ENCODE assay signal across 8 mouse cellular contexts in the genomic region with DNA sequence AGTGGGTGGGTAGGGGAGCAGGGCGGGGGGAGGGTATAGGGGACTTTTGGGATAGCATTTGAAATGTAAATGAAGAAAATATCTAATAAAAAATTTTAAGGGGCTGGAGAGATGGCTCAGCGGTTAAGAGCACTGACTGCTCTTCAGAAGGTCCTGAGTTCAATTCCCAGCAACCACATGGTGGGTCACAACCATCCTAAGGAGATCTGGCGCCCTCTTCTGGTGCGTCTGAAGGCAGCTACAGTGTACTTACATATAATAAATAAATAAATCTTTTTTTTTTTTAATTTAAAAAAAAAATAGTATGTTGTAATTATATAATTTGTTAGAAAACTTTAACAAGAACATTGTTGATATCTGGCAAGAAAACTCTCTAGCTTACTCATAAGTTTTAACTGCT.
DNase-seq lines count a peak whose midpoint lies in the region; ATAC-seq and TF ChIP-seq lines count a peak whose summit lies in the region.
"Not testable (repeated sequence)": the region's sequence is repeated elsewhere in the genome, so short reads cannot be mapped to it uniquely, and the experiment has no call there.

No protein-coding gene starts in this region.

- H3K4me2 ChIP-seq in forebrain, postnatal 0 days (ENCODE audit: low read depth); liver, embryonic 14.5 days (ENCODE audit: low read depth): not testable (repeated sequence)

- not testable (repeated sequence) for TF ChIP-seq EP300 in liver, embryonic 14.5 days (IDR thresholded peaks at IDR 0.05; ENCODE audit: low read depth)

- not testable (repeated sequence) for TF ChIP-seq POLR2A in kidney, adult 2 months (IDR thresholded peaks at IDR 0.05; ENCODE audit: low read depth, low read length)

- peak; percentile 62 to 64 for DNase-seq in B cell, adult 2 months
- not testable (repeated sequence) for DNase-seq in Patski (ENCODE audit: low read depth, low spot score); forebrain, postnatal 0 days
- peak; percentile 48 for DNase-seq in brain, adult 2 months (ENCODE audit: low read depth, low spot score)
- peak; percentile 25 for DNase-seq in kidney, adult 2 months
- DNase-seq in liver, embryonic 14.5 days (ENCODE audit: low read depth in 3 of 3, low spot score in 3 of 3), result peak in 1 of 3 experiments; percentile 7
- peak; percentile 24 for DNase-seq in retina, postnatal 1 day
- DNase-seq in thymus, postnatal 36 days, result peak; percentile 38 to 39

- POLR2A ChIA-PET in Patski (lab: Charles Lee), result not testable (repeated sequence)

- H3K27me3 ChIP-seq in Patski; forebrain, postnatal 0 days (ENCODE audit: insufficient read depth, low read length); kidney, adult 2 months (replicated peaks; ENCODE audit: control insufficient read depth, insufficient read depth, low read length); liver, embryonic 14.5 days (ENCODE audit: control insufficient read depth, insufficient read depth, low read length): not testable (repeated sequence)

- peak; percentile 64 for TF ChIP-seq CTCF in Patski (IDR thresholded peaks at IDR 0.05)
- TF ChIP-seq CTCF in forebrain, postnatal 0 days (IDR thresholded peaks at IDR 0.05; ENCODE audit: low read depth), result 0 out of 2 replicates have a peak, but pooled peaks have one; percentile 16
- 0 out of 2 replicates have a peak, but pooled peaks have one; percentile 13 for TF ChIP-seq CTCF in kidney, adult 2 months (conservative IDR thresholded peaks at IDR 0.05; ENCODE audit: insufficient read depth, insufficient read length, low read depth, low read length)
- TF ChIP-seq CTCF in liver, embryonic 14.5 days (IDR thresholded peaks at IDR 0.05; ENCODE audit: low read depth), result peak; percentile 48; the same call in 1 of the 2 replicates

- not testable (repeated sequence) for H3K4me3 ChIP-seq in forebrain, postnatal 0 days (ENCODE audit: low read depth, low read length); kidney, adult 2 months (ENCODE audit: insufficient read depth, low read depth, low read length); liver, embryonic 14.5 days (ENCODE audit: insufficient read depth in 1 of 2, low read depth in 2 of 2, low read length in 2 of 2)

- H3K36me3 ChIP-seq in forebrain, postnatal 0 days (ENCODE audit: insufficient read depth); kidney, adult 2 months (ENCODE audit: control insufficient read depth, insufficient read depth, low read length); liver, embryonic 14.5 days (replicated peaks; ENCODE audit: control insufficient read depth, insufficient read depth, low read depth): not testable (repeated sequence)

- WGBS in forebrain, postnatal 0 days, result 77% methylated on average over 4 of the region's 4 CpGs
- WGBS in kidney, adult 2 months, result 88% methylated on average over 4 of the region's 4 CpGs
- WGBS in liver, embryonic 14.5 days (ENCODE audit: insufficient replicate concordance), result 66% methylated on average over 4 of the region's 4 CpGs

- not testable (repeated sequence) for H3K9ac ChIP-seq in forebrain, postnatal 0 days; liver, embryonic 14.5 days (replicated peaks)

- not testable (repeated sequence) for H3K4me1 ChIP-seq in forebrain, postnatal 0 days (ENCODE audit: insufficient read depth); kidney, adult 2 months (ENCODE audit: control insufficient read depth, insufficient read depth, low read length); liver, embryonic 14.5 days (replicated peaks; ENCODE audit: control insufficient read depth in 2 of 2, insufficient read depth in 2 of 2, low read length in 1 of 2)

- not testable (repeated sequence) for H3K9me3 ChIP-seq in forebrain, postnatal 0 days (ENCODE audit: low read length); liver, embryonic 14.5 days (ENCODE audit: control insufficient read depth, low read length)

- not testable (repeated sequence) for ATAC-seq in Patski; forebrain, postnatal 0 days; liver, embryonic 14.5 days (ENCODE audit: insufficient read depth)

- in situ Hi-C loops in Patski (cut with MboI; ENCODE audit: low pct_unique_long_range_greater_than_20kb), result loop anchor here (5.0 kb wide), 1 partner anchor 132 kb away; no protein-coding TSS in a partner anchor

- CTCF ChIA-PET in Patski (lab: Charles Lee), result interaction anchor here (1.2 to 1.6 kb wide), 5 partner anchors 8 to 73 kb away, joined by 3 to 4 read pairs (median 3); no protein-coding TSS in a partner anchor

- H3K27ac ChIP-seq in forebrain, postnatal 0 days (ENCODE audit: low read depth, low read length); kidney, adult 2 months (ENCODE audit: insufficient read depth, low read depth, low read length); liver, embryonic 14.5 days: not testable (repeated sequence)

Comparison
In these comparisons a context has a peak if more than half of its experiments do, and no peak if none do; other contexts are left out.
1. CTCF ChIP-seq: peak in every context shown above with its lines; median percentile 64 in Patski; 48 in liver, embryonic 14.5 days; 16 in forebrain, postnatal 0 days; 13 in kidney, adult 2 months.